Comparison of ENCODE assay signal across 8 mouse cellular contexts in the genomic region with DNA sequence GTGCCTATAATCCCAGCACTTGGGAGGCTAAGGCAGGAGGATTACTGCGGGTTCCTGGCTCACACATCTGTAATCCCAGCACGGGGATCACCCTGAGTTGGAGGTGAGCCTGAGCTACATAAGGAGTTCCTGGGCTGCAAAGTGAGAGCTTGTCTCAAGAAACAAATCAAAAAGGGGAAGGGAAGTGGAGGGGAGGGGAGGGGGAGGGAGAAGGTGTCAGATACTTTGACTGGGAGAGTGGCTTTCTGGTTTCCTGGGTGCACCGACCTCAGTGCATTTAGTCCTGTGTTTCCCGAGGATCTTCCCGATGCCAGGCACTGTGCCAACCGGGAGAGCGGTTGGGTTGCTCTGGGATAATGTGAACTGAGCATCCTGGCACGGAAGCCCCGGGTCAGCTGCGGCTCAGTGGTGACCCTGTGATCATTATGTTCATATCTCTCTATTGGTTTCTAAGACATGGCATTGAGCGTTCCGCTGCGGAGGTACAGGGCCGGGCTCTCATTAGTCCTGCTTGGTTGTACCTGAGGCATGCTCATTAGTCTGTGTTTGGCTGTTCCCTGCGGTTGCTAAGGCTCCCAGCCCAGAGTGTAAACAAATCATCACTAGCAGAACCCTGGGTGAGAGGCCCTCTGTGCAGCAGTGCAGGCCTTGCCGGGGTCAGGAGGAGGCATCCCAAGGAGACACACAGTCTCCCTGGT. TPM values are rescaled to one million over a fixed set of nuclear protein-coding genes. Genes with fewer than 3 reads are reported as not detected.
DNase-seq lines count a peak whose midpoint lies in the region; ATAC-seq and TF ChIP-seq lines count a peak whose summit lies in the region.

No protein-coding gene starts in this region.

- no peak overlapping the region for H3K4me3 ChIP-seq in lung, embryonic 14.5 days (ENCODE audit: low read depth, low read length)
- no peak overlapping the region for H3K4me3 ChIP-seq in stomach, embryonic 15.5 days (replicated peaks)

- H3K9me3 ChIP-seq in lung, embryonic 14.5 days (ENCODE audit: low read depth, low read length): no peaks in the 10 kb centered on the region
- H3K9me3 ChIP-seq in stomach, embryonic 15.5 days: no peaks in the 10 kb centered on the region

- peak; percentile 42 for ATAC-seq in lung, embryonic 14.5 days (ENCODE audit: insufficient read depth)
- 0 out of 2 replicates have a peak, but pooled peaks have one; percentile 35 for ATAC-seq in stomach, embryonic 15.5 days (ENCODE audit: insufficient read depth, low FRiP score, low read depth)

- no peak overlapping the region for H3K27ac ChIP-seq in lung, embryonic 14.5 days (ENCODE audit: low read depth)
- H3K27ac ChIP-seq in stomach, embryonic 15.5 days: no peak overlapping the region

- H3K4me2 ChIP-seq in lung, embryonic 14.5 days: no peak overlapping the region
- H3K4me2 ChIP-seq in stomach, embryonic 15.5 days: no peak overlapping the region

- no peak overlapping the region for H3K9ac ChIP-seq in lung, embryonic 14.5 days
- no peak overlapping the region for H3K9ac ChIP-seq in stomach, embryonic 15.5 days

- intact Hi-C loops in left cerebral cortex, postnatal 10 days (cut with DNase I): no loop called here

- peak; percentile 33 for DNase-seq in lung, embryonic 14.5 days
- DNase-seq in lung, postnatal 14 days: no peak
- DNase-seq in cerebellum, postnatal 14 days: peak; percentile 79 to 80
- DNase-seq in kidney, adult 11 months: peak; percentile 85
- DNase-seq in right cerebral cortex, adult 2 months (ENCODE audit: low spot score in 2 of 2): no peak
- DNase-seq in left cerebral cortex, postnatal 10 days (ENCODE audit: extremely low spot score in 1 of 2, low spot score in 2 of 2): no peak
- no peak for DNase-seq in heart, adult 18-20 months

- 21% methylated on average over 16 of the region's 16 CpGs for WGBS in lung, embryonic 14.5 days
- WGBS in stomach, embryonic 15.5 days: 25% methylated on average over 16 of the region's 16 CpGs

- no peaks in the 10 kb centered on the region for H3K27me3 ChIP-seq in lung, embryonic 14.5 days (ENCODE audit: insufficient read depth, low read length)
- H3K27me3 ChIP-seq in stomach, embryonic 15.5 days (replicated peaks): no peaks in the 10 kb centered on the region

- TF ChIP-seq CTCF in lung, embryonic 14.5 days (IDR thresholded peaks at IDR 0.05; ENCODE audit: low read depth): no peak

- no peaks in the 10 kb centered on the region for H3K36me3 ChIP-seq in lung, embryonic 14.5 days (ENCODE audit: insufficient read depth)
- H3K36me3 ChIP-seq in stomach, embryonic 15.5 days: no peaks in the 10 kb centered on the region

- H3K4me1 ChIP-seq in lung, embryonic 14.5 days (ENCODE audit: insufficient read depth): no peaks in the 10 kb centered on the region; the same call in 1 of the 2 replicates
- H3K4me1 ChIP-seq in stomach, embryonic 15.5 days: no peaks in the 10 kb centered on the region

RNA-seq across cellular contexts. Expression of a gene that starts 28.1 kb away (rescaled TPM):
- 219 TPM in 2 replicates for polyA plus RNA-seq in lung, embryonic 14.5 days (2014; fragmentation: Nextera tagmentation; extraction: Ambion mirVana)
- polyA plus RNA-seq in stomach, embryonic 15.5 days (2015; fragmentation: Nextera tagmentation; extraction: Ambion mirVana): 266 and 271 TPM in 2 replicates
- total RNA-seq in left cerebral cortex, postnatal 10 days (2021): 100 to 1,000 TPM; 588 to 615 TPM
- total RNA-seq in heart, adult 18-20 months (2021): 1,000 to 10,000 TPM; 1,073 to 1,213 TPM

RNA-seq across cellular contexts. Expression of a gene that starts 49.8 kb away (rescaled TPM):
- polyA plus RNA-seq in lung, embryonic 14.5 days (2014; fragmentation: Nextera tagmentation; extraction: Ambion mirVana): 64.2 and 68.8 TPM in 2 replicates
- 7.5 and 7.6 TPM in 2 replicates for polyA plus RNA-seq in stomach, embryonic 15.5 days (2015; fragmentation: Nextera tagmentation; extraction: Ambion mirVana)
- 1 to 10 TPM; 6.0 to 6.7 TPM for total RNA-seq in left cerebral cortex, postnatal 10 days (2021)
- total RNA-seq in heart, adult 18-20 months (2021): 1 to 10 TPM in 1 of 2 experiments, under 1 TPM in 1; 0.55 to 6.6 TPM

Comparison
In these comparisons a context has a peak if more than half of its experiments do, and no peak if none do; other contexts are left out.
1. DNase-seq: peak in lung, embryonic 14.5 days (single experiment), cerebellum, postnatal 14 days (2 of 2) and kidney, adult 11 months (single experiment); none in lung, postnatal 14 days (single experiment), right cerebral cortex, adult 2 months (0 of 2), left cerebral cortex, postnatal 10 days (0 of 2) and heart, adult 18-20 months (0 of 2).